Mouse (Mus musculus) forebrain, embryonic 11.5 days (tissue): ENCODE results near the gene G0s2. TPM values are rescaled to one million over a fixed set of nuclear protein-coding genes. Genes with fewer than 3 reads are reported as not detected.

Experiments used
- ATAC-seq: fragments of 200-750 bp; cut with Nextera tagmentation; replicated peaks from 2 replicates; pipeline ENCODE4 v1.8.0; 2017; ENCODE audit warnings: moderate TSS enrichment; ENCODE audit not compliant: low FRiP score
- DNase-seq: peaks from one replicate; pipeline ENCODE4 v3.0.0-alpha.2; 2017; ENCODE audit warnings: low spot score
- H3K27ac ChIP-seq: fragments of 300-500 bp; sonication (generic); 2 replicates; pipeline ENCODE4 v1.5.1; 2014; ENCODE audit warnings: low read depth, low read length
- H3K27me3 ChIP-seq: fragments of 300-500 bp; sonication (generic); 2 replicates; pipeline ENCODE4 v1.6.1; 2014; ENCODE audit warnings: mild to moderate bottlenecking, low read length, mixed read lengths; ENCODE audit not compliant: control insufficient read depth, insufficient read depth
- H3K36me3 ChIP-seq: fragments of 300-500 bp; sonication (generic); 2 replicates; pipeline ENCODE4 v1.6.1; 2014; ENCODE audit warnings: mild to moderate bottlenecking, low read length, moderate library complexity, mixed read lengths; ENCODE audit not compliant: control insufficient read depth, insufficient read depth
- H3K4me1 ChIP-seq: fragments of 300-500 bp; sonication (generic); replicated peaks from 2 replicates; pipeline ENCODE4 v1.6.1; 2014; ENCODE audit warnings: low read length, mixed read lengths; ENCODE audit not compliant: control insufficient read depth, insufficient read depth
- H3K4me2 ChIP-seq: fragments of 300-500 bp; sonication (generic); 2 replicates; pipeline ENCODE4 v1.6.1; 2014; ENCODE audit warnings: low read depth, mild to moderate bottlenecking, low read length, moderate library complexity, mixed read lengths; ENCODE audit not compliant: severe bottlenecking
- H3K4me3 ChIP-seq: fragments of 300-500 bp; sonication (generic); 2 replicates; pipeline ENCODE4 v1.5.1; 2014; ENCODE audit warnings: low read depth, low read length
- H3K9ac ChIP-seq: fragments of 300-500 bp; sonication (generic); 2 replicates; pipeline ENCODE4 v1.6.1; 2014; ENCODE audit warnings: low read length
- H3K9me3 ChIP-seq: fragments of 300-500 bp; sonication (generic); 2 replicates; pipeline ENCODE4 v1.6.1; 2016; ENCODE audit warnings: low read length, mixed read lengths; ENCODE audit not compliant: control insufficient read depth
- WGBS: fragments of 180-500 bp; shearing (Covaris S2); extraction: QIAGEN DNeasy Blood & Tissue Kit; methylation state at CpG from one replicate; pipeline ENCODE4 v1.1.7; 2014; 5-methylcytosine and 5-hydroxymethylcytosine counted together
- polyA plus RNA-seq: library from polyadenylated mRNA; unstranded; fragments of >200 nt; fragmentation: Nextera tagmentation; extraction: Ambion mirVana; gene quantifications from 2 replicates; pipeline ENCODE4 v1.2.1, GENCODE M21; 2014

G0s2 gene
- polyA plus RNA-seq, 1 experiment from 2014 or later, result 6.8 TPM

- Histone ChIP-seq H3K27ac (no peak overlapping the region), H3K27me3 (no peaks in the 10 kb centered on the region), H3K9me3 (no peaks in the 10 kb centered on the region), H3K4me1 (no peaks in the 10 kb centered on the region), H3K36me3 (no peaks in the 10 kb centered on the region), H3K9ac (no peak overlapping the region), H3K4me3 (no peak overlapping the region), H3K4me2 (no peak overlapping the region)
- ATAC-seq (no peak), DNase-seq (no peak)
- 72% methylated on average over 5 of the region's 5 CpGs for WGBS
Observed at GRCm38 (mm10) chr1:193252616-193253015, 20.4 kb downstream of the G0s2 start.

DNA sequence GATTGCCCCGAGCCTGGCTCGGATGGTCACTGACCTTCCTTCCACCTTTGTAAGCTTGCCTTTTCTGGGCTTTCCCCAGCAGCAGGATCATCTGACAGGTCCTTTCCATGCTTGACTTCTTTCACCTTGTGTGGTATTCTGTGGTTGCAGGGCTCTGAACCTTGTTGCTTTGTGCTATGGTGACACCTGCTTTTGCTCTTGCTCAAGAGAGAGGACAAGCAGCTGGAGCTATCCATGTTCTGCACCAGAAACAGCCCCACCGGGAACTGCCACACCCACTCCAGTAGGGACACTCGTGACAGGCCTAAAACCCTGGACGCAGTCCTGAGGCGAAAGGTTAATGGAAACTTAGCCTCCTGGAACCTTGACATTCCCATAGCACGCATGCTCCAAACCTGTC, 21.6 kb downstream of the G0s2 start:
- H3K36me3 ChIP-seq, result no peaks in the 10 kb centered on the region
- 90% methylated on average over 7 of the region's 7 CpGs for WGBS
- no peak overlapping the region for H3K4me2 ChIP-seq
- H3K4me3 ChIP-seq, result no peak overlapping the region
- ATAC-seq, result no peak
- H3K27ac ChIP-seq, result no peak overlapping the region
- H3K27me3 ChIP-seq, result no peaks in the 10 kb centered on the region
- no peaks in the 10 kb centered on the region for H3K4me1 ChIP-seq
- no peak for DNase-seq
- no peaks in the 10 kb centered on the region for H3K9me3 ChIP-seq
- no peak overlapping the region for H3K9ac ChIP-seq

DNA sequence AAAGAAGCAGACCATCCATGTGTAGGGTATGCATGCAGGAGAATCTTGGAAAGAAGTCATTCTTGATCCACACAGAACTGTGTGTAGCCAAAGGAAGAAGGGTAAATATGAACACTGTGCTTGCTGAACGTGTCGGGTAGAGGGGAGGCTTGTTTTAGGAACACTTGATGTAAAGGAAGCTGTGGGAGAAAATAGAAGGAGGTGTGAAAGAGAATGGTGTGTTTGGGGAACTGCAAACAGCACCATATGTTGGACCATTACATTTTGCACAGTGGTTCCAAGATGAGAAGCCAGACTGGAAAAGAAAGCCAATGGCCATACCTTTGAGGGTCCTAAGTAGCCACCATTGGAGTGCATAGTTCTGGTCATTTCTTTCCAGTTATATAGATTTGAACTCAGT, 23.0 kb downstream of the G0s2 start:
- DNase-seq, result no peak
- no peaks in the 10 kb centered on the region for H3K4me1 ChIP-seq
- no peak overlapping the region for H3K4me3 ChIP-seq
- H3K9ac ChIP-seq, result no peak overlapping the region
- H3K27me3 ChIP-seq, result no peaks in the 10 kb centered on the region
- no peak overlapping the region for H3K4me2 ChIP-seq
- H3K27ac ChIP-seq, result no peak overlapping the region
- 77% methylated on average over 2 of the region's 2 CpGs for WGBS
- H3K9me3 ChIP-seq, result no peaks in the 10 kb centered on the region
- H3K36me3 ChIP-seq, result no peaks in the 10 kb centered on the region
- ATAC-seq, result no peak

DNA sequence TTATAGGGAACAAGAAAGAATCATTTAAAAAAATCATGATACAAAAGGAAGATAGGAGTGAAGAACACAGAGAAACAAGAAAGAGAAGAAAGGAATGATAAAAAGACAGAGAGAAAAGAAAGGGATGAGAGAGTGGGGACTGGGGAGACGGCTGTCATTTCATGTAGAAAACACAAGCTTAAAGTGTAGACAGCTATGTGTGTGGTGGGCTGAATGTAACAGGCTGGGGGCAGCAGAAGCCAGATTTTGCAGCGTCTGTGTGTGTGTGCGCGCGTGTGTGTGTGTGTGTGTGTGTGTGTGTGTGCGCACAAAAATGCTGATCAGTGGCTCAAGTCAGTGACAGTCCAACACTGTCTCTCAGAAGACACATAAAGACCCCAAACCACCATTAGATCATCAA, 28.8 kb downstream of the G0s2 start:
- no peak for ATAC-seq
- Histone ChIP-seq H3K36me3 (no peaks in the 10 kb centered on the region), H3K27ac (no peak overlapping the region), H3K9me3 (no peaks in the 10 kb centered on the region), H3K4me3 (no peak overlapping the region), H3K4me2 (no peak overlapping the region), H3K27me3 (no peaks in the 10 kb centered on the region), H3K9ac (no peak overlapping the region), H3K4me1 (no peaks in the 10 kb centered on the region; the same call in 1 of the 2 replicates)
- no peak for DNase-seq
- WGBS, result 88% methylated on average over 6 of the region's 6 CpGs

GRCm38 (mm10) chr1:193243571-193244193, 29.3 kb downstream of the G0s2 start:
- no peaks in the 10 kb centered on the region for H3K27me3 ChIP-seq
- H3K9me3 ChIP-seq, result no peaks in the 10 kb centered on the region
- no peak overlapping the region for H3K4me2 ChIP-seq
- ATAC-seq (no peak), DNase-seq (no peak)
- H3K27ac ChIP-seq, result no peak overlapping the region
- no peaks in the 10 kb centered on the region for H3K36me3 ChIP-seq
- H3K9ac ChIP-seq, result no peak overlapping the region
- no peak overlapping the region for H3K4me3 ChIP-seq
- H3K4me1 ChIP-seq, result no peaks in the 10 kb centered on the region; the same call in 1 of the 2 replicates
- 69% methylated on average over 10 of the region's 10 CpGs for WGBS

DNA sequence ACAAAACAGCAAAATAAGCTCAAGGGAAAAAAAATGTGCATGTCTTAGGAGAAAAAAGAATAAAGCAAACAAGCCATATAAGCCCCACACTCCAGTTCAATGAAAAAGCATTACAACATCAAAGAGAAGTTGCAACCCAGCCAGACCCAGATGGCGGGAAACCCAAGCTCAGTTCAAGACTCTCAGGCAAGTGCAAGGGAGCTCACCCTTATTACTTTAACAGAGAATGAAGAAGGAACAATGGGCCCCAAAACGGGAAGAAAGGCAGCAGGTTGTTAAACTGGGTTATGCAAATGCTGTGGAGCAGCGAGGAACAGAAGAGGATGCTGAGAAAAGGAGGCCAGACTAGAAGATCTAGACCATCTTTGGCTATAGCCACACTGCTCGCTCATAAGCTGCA, 30.2 kb downstream of the G0s2 start:
- Histone ChIP-seq H3K9me3 (no peaks in the 10 kb centered on the region), H3K27me3 (no peaks in the 10 kb centered on the region), H3K4me2 (no peak overlapping the region), H3K9ac (no peak overlapping the region), H3K4me3 (no peak overlapping the region), H3K4me1 (no peaks in the 10 kb centered on the region; the same call in 1 of the 2 replicates), H3K27ac (no peak overlapping the region), H3K36me3 (no peaks in the 10 kb centered on the region)
- no peak for DNase-seq
- 61% methylated on average over 4 of the region's 4 CpGs for WGBS
- no peak for ATAC-seq

- 81% methylated on average over 8 of the region's 8 CpGs for WGBS
- H3K4me3 ChIP-seq, result no peak overlapping the region
- H3K9ac ChIP-seq, result no peak overlapping the region
- no peaks in the 10 kb centered on the region for H3K36me3 ChIP-seq
- no peaks in the 10 kb centered on the region for H3K9me3 ChIP-seq
- H3K4me2 ChIP-seq, result no peak overlapping the region
- no peaks in the 10 kb centered on the region; the same call in 1 of the 2 replicates for H3K4me1 ChIP-seq
- DNase-seq (no peak), ATAC-seq (no peak)
- no peak overlapping the region for H3K27ac ChIP-seq
- H3K27me3 ChIP-seq, result no peaks in the 10 kb centered on the region
Observed at GRCm38 (mm10) chr1:193242238-193242637, 30.8 kb downstream of the G0s2 start.

DNA sequence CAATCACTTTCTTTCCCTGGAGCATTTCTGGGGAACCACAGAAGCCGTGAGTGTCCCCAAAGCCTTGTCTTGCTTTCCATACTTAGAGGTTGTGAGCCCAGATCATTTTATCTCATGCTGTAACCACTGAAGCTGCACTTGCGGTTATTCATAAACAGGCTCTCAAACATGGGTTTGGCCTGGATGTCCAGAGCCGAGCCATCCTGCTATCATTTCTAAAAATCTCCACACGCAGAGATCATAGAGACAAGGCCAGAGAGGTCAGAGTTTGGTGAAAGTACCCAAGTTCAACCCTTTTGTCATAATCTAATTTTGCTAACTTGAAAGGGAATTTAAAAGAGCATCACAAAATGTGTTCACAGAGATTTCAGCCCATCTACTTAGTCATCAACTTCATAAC, 31.6 kb downstream of the G0s2 start:
- ATAC-seq, result no peak
- WGBS, result 90% methylated on average over 4 of the region's 4 CpGs
- Histone ChIP-seq H3K36me3 (no peaks in the 10 kb centered on the region), H3K9me3 (no peaks in the 10 kb centered on the region), H3K4me2 (no peak overlapping the region), H3K27ac (no peak overlapping the region), H3K4me3 (no peak overlapping the region), H3K9ac (no peak overlapping the region), H3K4me1 (no peaks in the 10 kb centered on the region; the same call in 1 of the 2 replicates), H3K27me3 (no peaks in the 10 kb centered on the region)
- no peak for DNase-seq

GRCm38 (mm10) chr1:193238426-193238825, 34.6 kb downstream of the G0s2 start:
- H3K9ac ChIP-seq, result no peak overlapping the region
- H3K4me3 ChIP-seq, result no peak overlapping the region
- H3K27ac ChIP-seq, result no peak overlapping the region
- ATAC-seq (no peak), DNase-seq (no peak)
- WGBS, result 79% methylated on average over 4 of the region's 4 CpGs
- H3K27me3 ChIP-seq, result no peaks in the 10 kb centered on the region
- H3K4me1 ChIP-seq, result no peaks in the 10 kb centered on the region; the same call in 1 of the 2 replicates
- no peak overlapping the region for H3K4me2 ChIP-seq
- H3K9me3 ChIP-seq, result no peaks in the 10 kb centered on the region
- no peaks in the 10 kb centered on the region for H3K36me3 ChIP-seq
